9 mouse cellular contexts compared by ENCODE assay signal in the genomic region with DNA sequence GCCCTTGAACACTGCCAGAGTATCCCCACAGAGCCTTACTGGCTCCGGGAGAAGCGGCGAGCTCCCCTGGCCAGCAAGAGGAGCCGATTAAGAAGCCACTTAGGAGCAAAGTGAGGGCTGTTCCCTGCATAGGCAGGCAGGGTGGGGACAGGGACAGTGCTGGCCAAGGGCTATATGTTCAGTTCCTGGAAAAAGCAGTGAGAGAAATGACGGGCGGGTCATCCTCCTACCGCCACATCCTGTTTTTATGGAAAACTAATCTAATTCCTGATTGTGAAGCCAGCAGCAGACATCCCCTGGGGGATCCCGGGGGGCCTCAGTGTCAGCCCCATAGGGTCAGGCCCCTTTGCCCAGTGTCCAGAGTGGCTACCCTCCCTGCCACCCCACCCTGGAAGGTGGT. TPM values are rescaled to one million over a fixed set of nuclear protein-coding genes. Genes with fewer than 3 reads are reported as not detected.
DNase-seq lines count a peak whose midpoint lies in the region; ATAC-seq and TF ChIP-seq lines count a peak whose summit lies in the region.
"Had no signal": no experiment of that assay in that cellular context is flagged by ENCODE, and none has a peak within 500 bp of the region (broad histone marks: within the 10 kb centered on the region; RNA-seq: fewer than 3 reads in every experiment).

No protein-coding gene starts in this region.

- peak overlapping the region; percentile 16 for H3K4me3 ChIP-seq in gastrocnemius, adult 2 months
- no peak overlapping the region for H3K4me3 ChIP-seq in liver, adult 2 months (ENCODE audit: insufficient read depth, low read depth, low read length)
- H3K4me3 ChIP-seq in embryonic facial prominence, embryonic 15.5 days (replicated peaks) = no peak overlapping the region
- no peak overlapping the region for H3K4me3 ChIP-seq in limb, embryonic 15.5 days

- peak overlapping the region; percentile 72 for H3K27ac ChIP-seq in gastrocnemius, adult 2 months
- peak overlapping the region; percentile 70 for H3K27ac ChIP-seq in liver, adult 2 months (replicated peaks; ENCODE audit: insufficient read depth, low read depth, low read length)
- H3K27ac ChIP-seq in embryonic facial prominence, embryonic 15.5 days (replicated peaks) = peak overlapping the region; percentile 58; the same call in 1 of the 2 replicates
- peak overlapping the region; percentile 43; the same call in 1 of the 2 replicates for H3K27ac ChIP-seq in limb, embryonic 15.5 days

- no peak overlapping the region; the same call in 1 of the 2 replicates for H3K4me2 ChIP-seq in embryonic facial prominence, embryonic 15.5 days (replicated peaks)
- no peak overlapping the region for H3K4me2 ChIP-seq in limb, embryonic 15.5 days

- no peak for DNase-seq in gastrocnemius, adult 2 months
- DNase-seq in gastrocnemius, adult 18-20 months (ENCODE audit: low spot score) = no peak
- DNase-seq in liver, adult 2 months (ENCODE audit: extremely low read depth, low read depth, low spot score) = no peak
- no peak for DNase-seq in liver
- no peak for DNase-seq in right cerebral cortex, postnatal 10 days (ENCODE audit: low spot score in 2 of 2)
- DNase-seq in cerebellum, adult 9-10 months = no peak
- DNase-seq: cerebellum, adult 11 months had no signal

- peaks cover 3% of the 10 kb centered on the region; the same call in 1 of the 2 replicates for H3K79me2 ChIP-seq in liver, adult 2 months (ENCODE audit: control insufficient read depth, insufficient read depth, low read length)

- 82% methylated on average over 8 of the region's 8 CpGs for WGBS in liver, adult 2 months
- WGBS in embryonic facial prominence, embryonic 15.5 days = 73% methylated on average over 8 of the region's 8 CpGs
- 73% methylated on average over 8 of the region's 8 CpGs for WGBS in limb, embryonic 15.5 days

- H3K9ac ChIP-seq in liver, adult 2 months (ENCODE audit: low read depth, low read length) = peak overlapping the region; percentile 51
- no peak overlapping the region for H3K9ac ChIP-seq in embryonic facial prominence, embryonic 15.5 days
- H3K9ac ChIP-seq in limb, embryonic 15.5 days = no peak overlapping the region

- TF ChIP-seq POLR2A in liver, adult 2 months (IDR thresholded peaks at IDR 0.05; ENCODE audit: extremely low read depth, insufficient read depth, low read length) = no peak

- no peaks in the 10 kb centered on the region for H3K9me3 ChIP-seq in embryonic facial prominence, embryonic 15.5 days (replicated peaks)
- H3K9me3 ChIP-seq in limb, embryonic 15.5 days = no peaks in the 10 kb centered on the region

- no peak for TF ChIP-seq CTCF in gastrocnemius, adult 2 months (IDR thresholded peaks at IDR 0.05)
- TF ChIP-seq CTCF in liver, adult 2 months (IDR thresholded peaks at IDR 0.05; ENCODE audit: low read depth, low read length) = no peak

- no peaks in the 10 kb centered on the region for H3K36me3 ChIP-seq in liver, adult 2 months (ENCODE audit: control insufficient read depth, insufficient read depth, low read length)
- H3K36me3 ChIP-seq in embryonic facial prominence, embryonic 15.5 days = no peaks in the 10 kb centered on the region
- H3K36me3 ChIP-seq in limb, embryonic 15.5 days = peaks cover 7% of the 10 kb centered on the region; the same call in 1 of the 2 replicates

- peaks cover 5% of the 10 kb centered on the region; the same call in 1 of the 2 replicates for H3K4me1 ChIP-seq in liver, adult 2 months (ENCODE audit: control insufficient read depth, insufficient read depth, low read length)
- peaks cover 19% of the 10 kb centered on the region for H3K4me1 ChIP-seq in embryonic facial prominence, embryonic 15.5 days
- peaks cover 22% of the 10 kb centered on the region for H3K4me1 ChIP-seq in limb, embryonic 15.5 days

- no peaks in the 10 kb centered on the region for H3K27me3 ChIP-seq in liver, adult 2 months (ENCODE audit: control insufficient read depth, insufficient read depth, low read length)
- H3K27me3 ChIP-seq in embryonic facial prominence, embryonic 15.5 days = no peaks in the 10 kb centered on the region
- H3K27me3 ChIP-seq in limb, embryonic 15.5 days = no peaks in the 10 kb centered on the region

- intact Hi-C loops in gastrocnemius, adult 2 months (cut with DNase I) = no loop called here

- no peak for ATAC-seq in embryonic facial prominence, embryonic 15.5 days (ENCODE audit: insufficient number of reproducible peaks, low FRiP score, low TSS enrichment, low read depth)
- no peak for ATAC-seq in limb, embryonic 15.5 days (ENCODE audit: insufficient number of reproducible peaks, low FRiP score, low TSS enrichment, low read depth)

RNA-seq across cellular contexts. Expression of a gene that starts 19.8 kb away (rescaled TPM):
- total RNA-seq in gastrocnemius, adult 2 months (2021) = 10 to 100 TPM; 11.3 to 25.5 TPM
- 10 to 100 TPM; 11.5 to 13.2 TPM for total RNA-seq in gastrocnemius, adult 18-20 months (2021)
- total RNA-seq in liver, adult 2 months (2014; rRNA removed) = 2.2 and 4.6 TPM in 2 replicates
- polyA plus RNA-seq in liver, adult 2 months (2012; rRNA removed) = 8.0 and 11.1 TPM in 2 replicates
- 14.3 and 16.7 TPM in 2 replicates for polyA plus RNA-seq in embryonic facial prominence, embryonic 15.5 days (2015; fragmentation: Nextera tagmentation; extraction: Ambion mirVana)
- 17.5 and 23.3 TPM in 2 replicates for polyA plus RNA-seq in limb, embryonic 15.5 days (2015; fragmentation: Nextera tagmentation; extraction: Ambion mirVana)

RNA-seq across cellular contexts. Expression of a gene that starts 36.5 kb away (rescaled TPM):
- 1 to 10 TPM in 1 of 2 experiments, under 1 TPM in 1; 0.78 to 1.5 TPM for total RNA-seq in gastrocnemius, adult 2 months (2021)
- under 1 TPM; 0.30 to 0.66 TPM for total RNA-seq in gastrocnemius, adult 18-20 months (2021)
- total RNA-seq in liver, adult 2 months (2014; rRNA removed) = 1.0 and 3.0 TPM in 2 replicates
- polyA plus RNA-seq in liver, adult 2 months (2012; rRNA removed) = 2.5 and 2.9 TPM in 2 replicates
- 32.5 and 36.2 TPM in 2 replicates for polyA plus RNA-seq in embryonic facial prominence, embryonic 15.5 days (2015; fragmentation: Nextera tagmentation; extraction: Ambion mirVana)
- 31.8 and 36.1 TPM in 2 replicates for polyA plus RNA-seq in limb, embryonic 15.5 days (2015; fragmentation: Nextera tagmentation; extraction: Ambion mirVana)

RNA-seq across cellular contexts. Expression of a gene that starts 45.4 kb away (rescaled TPM):
- 10 to 100 TPM; 40.5 to 44.8 TPM for total RNA-seq in gastrocnemius, adult 2 months (2021)
- total RNA-seq in gastrocnemius, adult 18-20 months (2021) = 10 to 100 TPM; 39.6 to 40.1 TPM
- total RNA-seq in liver, adult 2 months (2014; rRNA removed) = 59.8 and 68.3 TPM in 2 replicates
- polyA plus RNA-seq in liver, adult 2 months (2012; rRNA removed) = 80.5 and 105 TPM in 2 replicates
- 298 and 312 TPM in 2 replicates for polyA plus RNA-seq in embryonic facial prominence, embryonic 15.5 days (2015; fragmentation: Nextera tagmentation; extraction: Ambion mirVana)
- polyA plus RNA-seq in limb, embryonic 15.5 days (2015; fragmentation: Nextera tagmentation; extraction: Ambion mirVana) = 268 and 295 TPM in 2 replicates

RNA-seq across cellular contexts. Expression of a gene that starts 55.4 kb away (rescaled TPM):
- total RNA-seq in gastrocnemius, adult 2 months (2021) = 1 to 10 TPM; 6.9 to 7.4 TPM
- 1 to 10 TPM; 6.3 to 7.6 TPM for total RNA-seq in gastrocnemius, adult 18-20 months (2021)
- total RNA-seq in liver, adult 2 months (2014; rRNA removed) = 7.0 and 13.5 TPM in 2 replicates
- 21.1 and 27.0 TPM in 2 replicates for polyA plus RNA-seq in liver, adult 2 months (2012; rRNA removed)
- polyA plus RNA-seq in embryonic facial prominence, embryonic 15.5 days (2015; fragmentation: Nextera tagmentation; extraction: Ambion mirVana) = 46.4 and 49.7 TPM in 2 replicates
- polyA plus RNA-seq in limb, embryonic 15.5 days (2015; fragmentation: Nextera tagmentation; extraction: Ambion mirVana) = 40.8 and 47.6 TPM in 2 replicates

RNA-seq across cellular contexts. Expression of a gene that starts 55.4 kb away (rescaled TPM):
- total RNA-seq in gastrocnemius, adult 2 months (2021) = 10 to 100 TPM; 30.4 to 32.6 TPM
- total RNA-seq in gastrocnemius, adult 18-20 months (2021) = 10 to 100 TPM; 35.0 to 37.7 TPM
- total RNA-seq in liver, adult 2 months (2014; rRNA removed) = 5.3 and 6.8 TPM in 2 replicates
- 22.8 and 24.2 TPM in 2 replicates for polyA plus RNA-seq in liver, adult 2 months (2012; rRNA removed)
- 53.2 and 54.6 TPM in 2 replicates for polyA plus RNA-seq in embryonic facial prominence, embryonic 15.5 days (2015; fragmentation: Nextera tagmentation; extraction: Ambion mirVana)
- polyA plus RNA-seq in limb, embryonic 15.5 days (2015; fragmentation: Nextera tagmentation; extraction: Ambion mirVana) = 49.4 and 51.0 TPM in 2 replicates
